Mouse (Mus musculus) ES-Bruce4 (cell line): ENCODE measurements around the gene Pikfyve.

Experiments used
- CTCF ChIP-seq: IDR thresholded peaks from one replicate; pipeline ENCODE4 v1.8.1; 2011; ENCODE audit warnings: low read depth, low read length
- EP300 ChIP-seq: IDR thresholded peaks from 2 replicates; pipeline ENCODE4 v1.6.1; 2011; ENCODE audit warnings: low read depth, low read length; ENCODE audit not compliant: insufficient read depth
- POLR2A ChIP-seq: IDR thresholded peaks from one replicate; pipeline ENCODE4 v1.8.1; 2011; ENCODE audit warnings: low read length; ENCODE audit not compliant: insufficient read depth

GRCm38 (mm10) chr1:65156111-65156510 is 30.4 kb upstream of the Pikfyve start:
- no peak for TF ChIP-seq POLR2A
- no peak for TF ChIP-seq CTCF
- no peak for TF ChIP-seq EP300
